Mouse (Mus musculus) E14TG2a.4 (cell line): ENCODE measurements at regions not wholly inside any gene's neighbourhood (a gene's known extent, or its start where the extent isn't known, plus 50 kb on each side); places are given as distances from the start of the nearest gene placed in this dataset.

Experiments
- CTCF ChIP-seq: conservative IDR thresholded peaks from 2 replicates; pipeline ENCODE4 v1.5.1; 2014; ENCODE audit warnings: low read length
- NANOG ChIP-seq: IDR thresholded peaks from 2 replicates; pipeline ENCODE4 v1.6.1; 2014; ENCODE audit warnings: borderline replicate concordance, low read length, mixed read lengths
- POU5F1 ChIP-seq: IDR thresholded peaks from 2 replicates; pipeline ENCODE4 v1.6.1; 2014; ENCODE audit warnings: low read length, borderline replicate concordance

DNA sequence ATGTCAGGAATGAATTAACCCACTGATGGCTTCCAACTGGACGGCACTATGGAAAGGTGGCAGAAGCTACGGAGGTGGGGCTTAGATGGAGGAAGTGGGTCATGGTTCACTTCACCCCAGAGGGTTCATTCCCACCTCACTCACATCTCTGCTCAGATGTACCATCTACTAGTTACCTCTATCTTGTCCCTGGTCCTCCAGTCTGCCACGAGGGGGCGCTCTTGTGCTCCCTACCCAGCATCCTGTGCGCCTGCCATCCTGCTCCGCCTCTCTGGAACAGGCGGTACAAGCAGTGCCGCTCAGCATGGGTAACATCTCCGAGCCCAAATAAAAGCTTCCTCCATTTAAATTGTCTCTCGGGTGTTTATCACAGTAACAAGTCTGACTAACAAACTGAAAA, 148.3 kb downstream of the Zfp36l2 start:
- TF ChIP-seq CTCF, result no peak
- no peak for TF ChIP-seq NANOG
- TF ChIP-seq POU5F1, result no peak
